Mouse (Mus musculus): ENCODE measurements around the gene Deaf1. TPM values are rescaled to one million over a fixed set of nuclear protein-coding genes. Genes with fewer than 3 reads are reported as not detected.
"Not testable (repeated sequence)": the region's sequence is repeated elsewhere in the genome, so short reads cannot be mapped to it uniquely, and the experiment has no call there.

Deaf1 gene
- total RNA-seq, 2 experiments from 2014 or later = 25.0 to 27.0 TPM

DNA sequence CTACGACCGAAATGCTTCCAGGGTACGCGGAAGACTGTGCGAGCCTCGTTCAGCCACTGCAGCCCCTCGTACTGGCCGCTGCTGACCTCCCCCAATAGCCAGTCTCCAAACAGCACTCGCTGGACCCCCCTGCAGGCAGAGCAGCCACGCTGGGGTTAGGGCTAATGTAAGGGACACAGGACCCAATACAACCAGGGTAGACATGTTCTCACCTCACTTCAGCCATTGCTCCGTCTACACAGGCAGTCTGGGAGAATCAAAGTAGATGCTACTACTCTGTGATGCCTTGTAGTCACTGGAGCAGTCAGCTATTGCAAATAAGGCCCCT, 62.1 kb downstream of the Deaf1 start:
- intact Hi-C loops (cut with DNase I) = loop anchor here (1.0 kb wide), 1 partner anchor 98 kb away; no protein-coding TSS in a partner anchor
- no peak for DNase-seq

DNA sequence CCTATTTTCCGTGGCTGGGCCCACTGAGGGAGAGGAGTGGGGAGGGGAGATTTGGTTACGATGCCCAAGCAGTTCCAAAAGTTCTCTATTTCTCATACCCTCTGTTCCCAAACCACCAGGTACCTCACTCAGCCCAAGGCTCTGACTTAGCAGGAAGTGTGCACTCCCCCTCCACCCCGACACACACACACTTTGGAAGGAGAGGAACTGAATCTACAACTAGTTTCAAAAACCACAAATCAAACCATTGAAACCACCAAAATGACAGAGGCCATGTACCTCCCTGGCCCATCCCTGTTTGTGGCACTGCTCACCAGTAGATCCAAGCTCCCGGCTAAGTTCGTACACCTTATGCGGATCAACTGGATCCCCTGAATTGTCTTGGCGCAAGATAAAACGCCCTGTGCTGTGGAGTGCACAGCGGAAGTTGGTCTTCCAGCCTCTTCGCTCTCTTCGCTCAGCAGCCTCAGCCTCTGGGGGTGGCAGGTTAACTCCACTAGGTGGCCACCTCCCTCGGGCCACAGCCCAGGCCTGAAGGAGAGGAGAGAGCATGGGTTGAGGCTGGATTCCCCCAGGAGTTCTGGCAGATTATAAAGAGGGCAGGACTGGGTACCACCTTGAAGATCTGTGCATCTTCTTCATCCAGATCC, 62.6 kb downstream of the Deaf1 start:
- peak; percentile 35 to 49 for DNase-seq
- intact Hi-C loops (cut with DNase I) = loop anchor here (1.0 kb wide), 1 partner anchor 98 kb away; no protein-coding TSS in a partner anchor

DNA sequence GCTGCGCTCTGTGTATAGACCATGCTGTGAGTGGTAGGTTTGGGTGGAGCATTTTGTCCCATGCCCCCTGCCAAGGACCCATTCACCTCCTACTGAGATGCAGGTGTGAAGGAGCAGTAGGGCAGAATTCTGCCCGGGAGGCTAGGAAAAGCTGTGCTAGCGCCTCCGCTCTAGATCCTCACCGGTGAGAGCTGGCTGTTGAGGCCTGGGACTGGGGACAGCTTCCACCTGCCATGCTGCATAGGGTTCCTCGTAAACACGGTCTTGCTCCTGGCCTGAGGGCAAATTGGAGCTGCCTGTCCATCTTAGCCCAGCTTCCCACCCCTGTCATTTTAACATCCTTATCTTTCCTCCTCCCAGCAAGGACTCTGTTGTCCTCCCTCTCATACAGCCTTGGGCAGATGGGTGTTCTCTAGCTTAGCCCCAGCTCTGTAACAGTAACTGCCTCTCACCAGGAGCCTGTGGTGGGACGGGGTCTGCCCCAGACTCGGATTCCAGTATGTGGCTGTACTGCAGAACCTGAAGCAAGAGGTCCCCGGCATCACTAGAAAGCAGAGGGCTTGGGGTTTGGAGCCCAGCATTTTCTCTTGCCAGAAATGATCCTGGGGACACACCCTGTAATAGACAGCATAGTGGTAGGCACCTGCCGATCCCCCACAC, 63.3 kb downstream of the Deaf1 start:
- DNase-seq = no peak
- intact Hi-C loops (cut with DNase I) = no loop called here

DNA sequence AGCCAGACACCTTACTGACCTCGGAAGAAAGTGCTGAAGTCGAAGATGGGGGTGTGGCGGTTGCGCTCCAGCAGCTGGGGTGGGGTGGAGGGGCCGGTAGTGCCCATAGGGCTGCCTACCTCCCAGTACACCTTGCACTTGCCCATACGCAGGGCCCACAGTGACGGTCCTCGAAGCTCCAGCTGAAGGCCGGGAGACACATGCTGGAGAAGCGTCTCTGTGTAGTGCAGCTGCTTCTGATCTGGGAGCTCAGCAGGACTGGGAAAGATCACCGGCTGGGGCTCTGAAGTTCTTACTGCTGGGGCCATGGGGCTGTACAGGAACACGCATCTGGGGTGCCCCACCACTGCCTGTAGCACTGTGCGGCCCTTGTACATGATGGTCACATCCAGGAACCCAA, 63.9 kb downstream of the Deaf1 start:
- no peak for DNase-seq
- intact Hi-C loops (cut with DNase I) = no loop called here

DNA sequence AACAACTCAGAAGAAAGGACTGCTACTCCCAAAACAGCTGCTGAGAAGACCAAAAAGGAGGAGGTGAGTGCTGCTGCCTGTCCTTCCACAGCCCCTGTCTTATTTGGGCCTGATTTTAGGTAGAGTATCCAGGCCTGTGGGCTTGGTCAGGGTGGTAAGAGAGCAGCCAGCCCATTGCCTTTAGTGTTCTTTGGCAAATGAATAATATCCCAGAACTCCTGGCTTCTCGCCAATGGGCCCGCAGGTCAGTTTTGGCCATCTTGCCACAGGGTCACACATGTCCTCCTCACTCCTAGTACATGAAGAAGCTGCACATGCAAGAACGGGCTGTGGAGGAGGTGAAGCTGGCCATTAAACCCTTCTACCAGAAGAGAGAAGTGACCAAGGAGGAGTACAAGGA, 66.0 kb downstream of the Deaf1 start:
- intact Hi-C loops (cut with DNase I) = no loop called here
- DNase-seq = no peak

DNA sequence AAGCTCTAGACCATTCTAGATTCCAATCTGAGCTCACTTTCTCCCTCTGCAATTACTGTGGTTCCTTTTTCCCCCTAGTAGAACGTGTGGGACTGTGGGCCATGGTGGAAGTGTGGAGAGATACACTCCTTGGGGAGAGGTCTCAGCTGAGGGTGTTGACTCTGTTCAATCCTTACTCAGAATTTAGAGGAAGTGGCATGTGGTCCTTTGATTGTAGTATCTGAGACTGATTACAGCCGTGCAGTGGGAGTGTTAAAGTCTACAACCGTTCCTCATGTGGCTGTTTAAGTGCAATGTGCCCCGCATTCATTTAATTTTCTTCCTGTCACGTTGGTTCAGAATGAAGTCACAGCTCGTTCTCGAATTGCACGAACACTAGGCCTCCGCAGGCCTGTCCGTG, 71.3 kb downstream of the Deaf1 start:
- no peak for DNase-seq
- intact Hi-C loops (cut with DNase I) = no loop called here

DNA sequence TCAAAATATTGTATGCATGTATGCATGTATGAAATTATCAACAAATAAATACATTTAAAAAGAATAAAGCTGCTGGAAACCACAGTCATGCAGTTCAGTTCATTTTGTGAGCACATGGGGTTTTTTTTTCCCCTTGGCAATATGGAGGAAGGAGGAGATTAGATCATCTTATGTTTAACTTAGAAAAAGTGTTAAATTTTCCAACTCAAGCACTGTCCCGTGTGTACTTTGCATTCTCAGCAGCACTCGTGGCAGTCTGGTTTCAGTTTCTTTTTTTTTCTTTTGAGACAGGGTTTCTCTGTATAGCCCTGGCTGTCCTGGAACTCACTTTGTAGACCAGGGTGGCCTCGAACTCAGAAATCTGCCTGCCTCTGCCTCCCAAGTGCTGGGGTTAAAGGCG, 77.0 kb downstream of the Deaf1 start:
- intact Hi-C loops (cut with DNase I); DNase-seq: not testable (repeated sequence)

Other genes with a start within 250 kb of the Deaf1 start
- gene Pkp3, start 249.5 kb downstream of the Deaf1 start, total RNA-seq (2021) = under 1 TPM in 1 of 2 experiments, not detected in 1; 0.24 TPM
- gene Sigirr, start 227.1 kb downstream of the Deaf1 start, total RNA-seq (2021) = 1 to 10 TPM; 6.7 to 8.2 TPM
- under 1 TPM; 0.10 to 0.14 TPM for gene Ano9, start 209.9 kb downstream of the Deaf1 start, total RNA-seq (2021)
- gene Ptdss2, start 205.3 kb downstream of the Deaf1 start, total RNA-seq (2021) = 10 to 100 TPM; 37.4 to 45.9 TPM
- 10 to 100 TPM; 72.9 to 75.3 TPM for gene Rnh1, start 154.8 kb downstream of the Deaf1 start, total RNA-seq (2021)
- 100 to 1,000 TPM; 102 to 114 TPM for gene Hras, start 133.7 kb downstream of the Deaf1 start, total RNA-seq (2021)
- gene Lrrc56, start 133.5 kb downstream of the Deaf1 start, total RNA-seq (2021) = 1 to 10 TPM; 3.3 to 4.0 TPM
- gene Lmntd2, start 113.6 kb downstream of the Deaf1 start, total RNA-seq (2021) = not detected
- gene Rassf7, start 111.8 kb downstream of the Deaf1 start, total RNA-seq (2021) = 1 to 10 TPM; 1.9 to 4.9 TPM
- gene Phrf1, start 98.9 kb downstream of the Deaf1 start, total RNA-seq (2021) = 10 to 100 TPM; 46.1 to 47.4 TPM
- 1 to 10 TPM; 1.7 TPM for gene Irf7, start 61.2 kb downstream of the Deaf1 start, total RNA-seq (2021)
- not detected for gene Cdhr5, start 50.9 kb downstream of the Deaf1 start, total RNA-seq (2021)
- under 1 TPM in 1 of 2 experiments, not detected in 1; 0.48 TPM for gene Sct, start 48.6 kb downstream of the Deaf1 start, total RNA-seq (2021)
- not detected for gene Drd4, start 35.7 kb downstream of the Deaf1 start, total RNA-seq (2021)
- gene Tmem80, start within 50 bp of the Deaf1 start, total RNA-seq (2021) = 10 to 100 TPM; 13.5 to 14.7 TPM
- 1 to 10 TPM; 2.8 to 3.0 TPM for gene Eps8l2, start 11.2 kb upstream of the Deaf1 start, total RNA-seq (2021)
- 100 to 1,000 TPM; 137 to 155 TPM for gene Taldo1, start 64.5 kb upstream of the Deaf1 start, total RNA-seq (2021)
- gene Gatd1, start 86.4 kb upstream of the Deaf1 start, total RNA-seq (2021) = 10 to 100 TPM; 12.2 to 15.0 TPM
- gene Cend1, start 101.8 kb upstream of the Deaf1 start, total RNA-seq (2021) = 1 to 10 TPM; 1.6 TPM
- gene Slc25a22, start 110.2 kb upstream of the Deaf1 start, total RNA-seq (2021) = 10 to 100 TPM; 53.3 to 59.8 TPM
- 1 to 10 TPM; 2.3 to 3.5 TPM for gene Pidd1, start 116.3 kb upstream of the Deaf1 start, total RNA-seq (2021)
- gene Rplp2, start 119.7 kb upstream of the Deaf1 start, total RNA-seq (2021) = 1,000 to 10,000 TPM; 1,065 to 1,124 TPM
- gene Pnpla2, start 127.5 kb upstream of the Deaf1 start, total RNA-seq (2021) = 100 to 1,000 TPM; 244 to 353 TPM
- 10 to 100 TPM; 23.2 to 26.1 TPM for gene Cracr2b, start 133.4 kb upstream of the Deaf1 start, total RNA-seq (2021)
- gene Cd151, start 139.7 kb upstream of the Deaf1 start, total RNA-seq (2021) = 100 to 1,000 TPM; 297 to 312 TPM
- gene Polr2l, start 147.4 kb upstream of the Deaf1 start, total RNA-seq (2021) = 10 to 100 TPM; 59.8 to 65.5 TPM
- gene Tspan4, start 147.6 kb upstream of the Deaf1 start, total RNA-seq (2021) = 10 to 100 TPM; 37.3 to 38.9 TPM
- gene Chid1, start 212.2 kb upstream of the Deaf1 start, total RNA-seq (2021) = 10 to 100 TPM; 32.7 to 37.3 TPM
- 10 to 100 TPM; 60.4 to 60.9 TPM for gene Ap2a2, start 234.5 kb upstream of the Deaf1 start, total RNA-seq (2021)

Measured in heart, postnatal 10 days (tissue).